Mouse (Mus musculus): Measurements from ENCODE around the gene H2-DMb1. TPM values are rescaled to one million over a fixed set of nuclear protein-coding genes. Genes with fewer than 3 reads are reported as not detected.

H2-DMb1 gene
- polyA plus RNA-seq, 1 experiment from 2014 or later = 3.7 TPM

- WGBS = 35% methylated on average over 9 of the region's 9 CpGs
- Histone ChIP-seq H3K4me1 (replicated peaks; ENCODE audit: control insufficient read depth, insufficient read depth, low read length) (no peaks in the 10 kb centered on the region), H3K27me3 (ENCODE audit: control insufficient read depth, insufficient read depth, low read depth, low read length) (no peaks in the 10 kb centered on the region; the same call in 1 of the 2 replicates), H3K4me2 (ENCODE audit: low read depth, low read length) (no peak overlapping the region), H3K27ac (ENCODE audit: low read length) (no peak overlapping the region), H3K9ac (ENCODE audit: low read length) (no peak overlapping the region), H3K9me3 (ENCODE audit: control insufficient read depth, low read length) (0 out of 2 replicates have a peak, but pooled peaks cover 2% of the 10 kb centered on the region), H3K4me3 (ENCODE audit: low read length) (no peak overlapping the region), H3K36me3 (ENCODE audit: control insufficient read depth, insufficient read depth, low read length) (no peaks in the 10 kb centered on the region)
- ATAC-seq (ENCODE audit: low read depth) = no peak
Measured at GRCm38 (mm10) chr17:34164202-34164895, 11.5 kb downstream of the H2-DMb1 start.

GRCm38 (mm10) chr17:34165033-34165730, 12.3 kb downstream of the H2-DMb1 start:
- Histone ChIP-seq H3K4me1 (replicated peaks; ENCODE audit: control insufficient read depth, insufficient read depth, low read length) (no peaks in the 10 kb centered on the region), H3K36me3 (ENCODE audit: control insufficient read depth, insufficient read depth, low read length) (no peaks in the 10 kb centered on the region), H3K27me3 (ENCODE audit: control insufficient read depth, insufficient read depth, low read depth, low read length) (no peaks in the 10 kb centered on the region; the same call in none of the 2 replicates), H3K9me3 (ENCODE audit: control insufficient read depth, low read length) (0 out of 2 replicates have a peak, but pooled peaks cover 2% of the 10 kb centered on the region), H3K9ac (ENCODE audit: low read length) (no peak overlapping the region), H3K27ac (ENCODE audit: low read length) (no peak overlapping the region), H3K4me3 (ENCODE audit: low read length) (no peak overlapping the region), H3K4me2 (ENCODE audit: low read depth, low read length) (no peak overlapping the region)
- no peak for ATAC-seq (ENCODE audit: low read depth)
- WGBS = 72% methylated on average over 6 of the region's 6 CpGs

- ATAC-seq (ENCODE audit: low read depth) = no peak
- Histone ChIP-seq H3K27ac (ENCODE audit: low read length) (no peak overlapping the region), H3K9me3 (ENCODE audit: control insufficient read depth, low read length) (peaks cover 8% of the 10 kb centered on the region), H3K36me3 (ENCODE audit: control insufficient read depth, insufficient read depth, low read length) (no peaks in the 10 kb centered on the region), H3K4me1 (replicated peaks; ENCODE audit: control insufficient read depth, insufficient read depth, low read length) (no peaks in the 10 kb centered on the region), H3K9ac (ENCODE audit: low read length) (no peak overlapping the region), H3K27me3 (ENCODE audit: control insufficient read depth, insufficient read depth, low read depth, low read length) (no peaks in the 10 kb centered on the region; the same call in none of the 2 replicates), H3K4me2 (ENCODE audit: low read depth, low read length) (no peak overlapping the region), H3K4me3 (ENCODE audit: low read length) (no peak overlapping the region)
- WGBS = 0% methylated on average over 2 of the region's 2 CpGs
Measured at GRCm38 (mm10) chr17:34169279-34169678, 16.4 kb downstream of the H2-DMb1 start.

GRCm38 (mm10) chr17:34170487-34170876, 17.6 kb downstream of the H2-DMb1 start:
- WGBS = 16% methylated on average over 4 of the region's 4 CpGs

GRCm38 (mm10) chr17:34170877-34171498, 18.1 kb downstream of the H2-DMb1 start:
- Histone ChIP-seq H3K27ac (ENCODE audit: low read length) (no peak overlapping the region), H3K4me2 (ENCODE audit: low read depth, low read length) (0 out of 2 replicates have a peak overlapping the region, but pooled peaks have one; percentile 9), H3K4me3 (ENCODE audit: low read length) (no peak overlapping the region), H3K27me3 (ENCODE audit: control insufficient read depth, insufficient read depth, low read depth, low read length) (no peaks in the 10 kb centered on the region; the same call in none of the 2 replicates), H3K4me1 (replicated peaks; ENCODE audit: control insufficient read depth, insufficient read depth, low read length) (no peaks in the 10 kb centered on the region), H3K36me3 (ENCODE audit: control insufficient read depth, insufficient read depth, low read length) (no peaks in the 10 kb centered on the region), H3K9me3 (ENCODE audit: control insufficient read depth, low read length) (peaks cover 5% of the 10 kb centered on the region), H3K9ac (ENCODE audit: low read length) (no peak overlapping the region)
- 34% methylated on average over 13 of the region's 13 CpGs for WGBS
- ATAC-seq (ENCODE audit: low read depth) = peak; percentile 68

More at GRCm38 (mm10) chr17:34170487-34170876, 17.6 kb downstream of the H2-DMb1 start:
- Histone ChIP-seq H3K9me3 (ENCODE audit: control insufficient read depth, low read length) (peaks cover 7% of the 10 kb centered on the region), H3K27ac (ENCODE audit: low read length) (no peak overlapping the region), H3K4me3 (ENCODE audit: low read length) (no peak overlapping the region), H3K4me1 (replicated peaks; ENCODE audit: control insufficient read depth, insufficient read depth, low read length) (no peaks in the 10 kb centered on the region), H3K4me2 (ENCODE audit: low read depth, low read length) (no peak overlapping the region), H3K27me3 (ENCODE audit: control insufficient read depth, insufficient read depth, low read depth, low read length) (no peaks in the 10 kb centered on the region; the same call in none of the 2 replicates), H3K9ac (ENCODE audit: low read length) (no peak overlapping the region), H3K36me3 (ENCODE audit: control insufficient read depth, insufficient read depth, low read length) (no peaks in the 10 kb centered on the region)
- ATAC-seq (ENCODE audit: low read depth) = no peak

GRCm38 (mm10) chr17:34172528-34172927, 19.7 kb downstream of the H2-DMb1 start:
- Histone ChIP-seq H3K4me3 (ENCODE audit: low read length) (no peak overlapping the region), H3K27ac (ENCODE audit: low read length) (no peak overlapping the region), H3K4me2 (ENCODE audit: low read depth, low read length) (no peak overlapping the region), H3K36me3 (ENCODE audit: control insufficient read depth, insufficient read depth, low read length) (no peaks in the 10 kb centered on the region), H3K9me3 (ENCODE audit: control insufficient read depth, low read length) (peaks cover 11% of the 10 kb centered on the region), H3K27me3 (ENCODE audit: control insufficient read depth, insufficient read depth, low read depth, low read length) (no peaks in the 10 kb centered on the region; the same call in none of the 2 replicates), H3K4me1 (replicated peaks; ENCODE audit: control insufficient read depth, insufficient read depth, low read length) (no peaks in the 10 kb centered on the region), H3K9ac (ENCODE audit: low read length) (no peak overlapping the region)
- 94% methylated on average over 5 of the region's 5 CpGs for WGBS
- ATAC-seq (ENCODE audit: low read depth) = no peak

GRCm38 (mm10) chr17:34174075-34174474, 21.2 kb downstream of the H2-DMb1 start:
- Histone ChIP-seq H3K36me3 (ENCODE audit: control insufficient read depth, insufficient read depth, low read length) (no peaks in the 10 kb centered on the region), H3K4me2 (ENCODE audit: low read depth, low read length) (no peak overlapping the region), H3K27ac (ENCODE audit: low read length) (no peak overlapping the region), H3K27me3 (ENCODE audit: control insufficient read depth, insufficient read depth, low read depth, low read length) (no peaks in the 10 kb centered on the region; the same call in none of the 2 replicates), H3K4me3 (ENCODE audit: low read length) (no peak overlapping the region), H3K9ac (ENCODE audit: low read length) (no peak overlapping the region), H3K4me1 (replicated peaks; ENCODE audit: control insufficient read depth, insufficient read depth, low read length) (no peaks in the 10 kb centered on the region), H3K9me3 (ENCODE audit: control insufficient read depth, low read length) (peaks cover 11% of the 10 kb centered on the region)
- ATAC-seq (ENCODE audit: low read depth) = no peak
- WGBS = 52% methylated on average over 1 of the region's 1 CpGs

- WGBS = 65% methylated on average over 4 of the region's 4 CpGs
- H3K9me3 ChIP-seq (ENCODE audit: control insufficient read depth, low read length) = peaks cover 10% of the 10 kb centered on the region
- ATAC-seq (ENCODE audit: low read depth) = no peak
- H3K36me3 ChIP-seq (ENCODE audit: control insufficient read depth, insufficient read depth, low read length) = no peaks in the 10 kb centered on the region
- H3K4me3 ChIP-seq (ENCODE audit: low read length) = no peak overlapping the region
- H3K9ac ChIP-seq (ENCODE audit: low read length) = no peak overlapping the region
- no peaks in the 10 kb centered on the region for H3K27me3 ChIP-seq (ENCODE audit: control insufficient read depth, insufficient read depth, low read depth, low read length)
- H3K27ac ChIP-seq (ENCODE audit: low read length) = no peak overlapping the region
- H3K4me2 ChIP-seq (ENCODE audit: low read depth, low read length) = no peak overlapping the region
- no peaks in the 10 kb centered on the region for H3K4me1 ChIP-seq (replicated peaks; ENCODE audit: control insufficient read depth, insufficient read depth, low read length)
Measured at GRCm38 (mm10) chr17:34177179-34177578, 24.3 kb downstream of the H2-DMb1 start.

- no peaks in the 10 kb centered on the region for H3K4me1 ChIP-seq (replicated peaks; ENCODE audit: control insufficient read depth, insufficient read depth, low read length)
- no peaks in the 10 kb centered on the region for H3K36me3 ChIP-seq (ENCODE audit: control insufficient read depth, insufficient read depth, low read length)
- H3K27ac ChIP-seq (ENCODE audit: low read length) = no peak overlapping the region
- H3K9me3 ChIP-seq (ENCODE audit: control insufficient read depth, low read length) = peaks cover 5% of the 10 kb centered on the region
- H3K4me2 ChIP-seq (ENCODE audit: low read depth, low read length) = no peak overlapping the region
- no peak overlapping the region for H3K4me3 ChIP-seq (ENCODE audit: low read length)
- H3K9ac ChIP-seq (ENCODE audit: low read length) = no peak overlapping the region
- no peak for ATAC-seq (ENCODE audit: low read depth)
- WGBS = 43% methylated on average over 6 of the region's 6 CpGs
- no peaks in the 10 kb centered on the region for H3K27me3 ChIP-seq (ENCODE audit: control insufficient read depth, insufficient read depth, low read depth, low read length)
Measured at GRCm38 (mm10) chr17:34179019-34179418, 26.1 kb downstream of the H2-DMb1 start.

All from lung, embryonic 16.5 days (tissue).